Mouse (Mus musculus) C2C12 (cell line): ENCODE results near the gene Zscan4-ps3. TPM values are rescaled to one million over a fixed set of nuclear protein-coding genes. Genes with fewer than 3 reads are reported as not detected.
"Not testable (repeated sequence)": the region's sequence is repeated elsewhere in the genome, so short reads cannot be mapped to it uniquely, and the experiment has no call there.

Source experiments
- H3K27me3 ChIP-seq: one replicate; pipeline ENCODE4 v1.6.1; 2011; ENCODE audit not compliant: control insufficient read depth, insufficient read depth, insufficient read length
- H3K36me3 ChIP-seq: one replicate; pipeline ENCODE4 v1.6.1; 2011; ENCODE audit not compliant: control insufficient read depth, insufficient read depth
- H3K4me3 ChIP-seq: one replicate; pipeline ENCODE4 v1.5.1; 2011; ENCODE audit warnings: mild to moderate bottlenecking, control low read depth; ENCODE audit not compliant: poor library complexity, insufficient read depth, severe bottlenecking
- H3K79me2 ChIP-seq: one replicate; pipeline ENCODE4 v1.6.1; 2011; ENCODE audit not compliant: control insufficient read depth, insufficient read depth
- H3K79me3 ChIP-seq: one replicate; pipeline ENCODE4 v1.6.1; 2011; ENCODE audit warnings: low read depth, control low read depth
- H3ac ChIP-seq: one replicate; pipeline ENCODE3; 2011; ENCODE audit warnings: low read depth; ENCODE audit not compliant: control insufficient read depth, insufficient read length
- long read RNA-seq, 2 experiments: library from polyadenylated mRNA; unstranded; transcript quantifications; one replicate each; pipeline ENCODE4 v2.0.0; 2019 to 2020
- polyA plus RNA-seq: library from polyadenylated mRNA; unstranded; fragments of >200 nt; fragmentation: generic; extraction: Trizol; gene quantifications from one replicate; pipeline ENCODE4 v1.2.1, GENCODE M21; 2012; ENCODE audit warnings: missing spikeins

The Zscan4-ps3 gene
- polyA plus RNA-seq = 0.08 TPM
- long read RNA-seq, experiment 1 = 0 reads
- long read RNA-seq, experiment 2 = 0 reads

DNA sequence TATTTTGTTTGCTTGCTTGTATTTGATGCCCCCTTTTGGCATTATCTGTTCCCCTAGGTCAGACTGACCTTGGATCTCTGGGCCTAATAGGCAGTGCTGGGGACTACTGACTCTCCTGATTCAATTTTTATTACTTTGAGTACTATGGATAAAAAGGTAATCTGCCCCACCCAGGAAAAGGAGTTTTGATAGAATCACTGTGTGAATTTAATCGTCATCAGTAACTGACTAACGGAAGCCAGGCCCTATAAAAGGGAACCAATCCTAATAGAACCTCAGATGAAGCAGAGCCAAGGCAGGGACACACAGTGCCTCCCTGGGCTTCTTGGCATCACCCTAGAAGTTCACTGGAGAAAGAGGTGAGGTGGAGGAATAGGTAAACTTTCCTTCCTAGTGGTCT lies at the start of gene Zscan4-ps3:
Gene Zscan4-ps3, plus strand, starts transcription at position 301 of the 400 bp plus-strand sequence.
- not testable (repeated sequence) for H3K79me2 ChIP-seq, H3K36me3 ChIP-seq, H3ac ChIP-seq

DNA sequence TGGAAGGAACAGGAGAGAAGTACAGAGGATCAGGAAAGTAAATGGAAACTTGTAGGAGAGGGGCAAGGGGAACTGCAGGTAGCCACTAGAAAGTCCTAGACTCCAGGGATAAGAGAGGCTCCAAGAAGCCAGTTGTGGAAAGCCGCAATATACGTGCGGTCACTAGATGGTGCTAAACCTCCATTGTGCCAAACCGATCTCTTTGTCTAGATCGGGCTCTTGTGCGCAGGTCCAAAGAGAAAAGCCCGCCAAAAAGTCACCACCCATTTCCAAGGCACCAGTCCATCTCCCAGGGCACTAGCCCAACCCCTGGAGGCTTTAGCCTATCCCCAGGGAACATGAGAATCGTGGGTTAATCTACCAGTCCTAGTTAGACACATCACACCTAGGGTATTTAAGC lies 8.0 kb downstream of the Zscan4-ps3 start:
- not testable (repeated sequence) for H3K4me3 ChIP-seq, H3K79me3 ChIP-seq, H3ac ChIP-seq, H3K36me3 ChIP-seq, H3K79me2 ChIP-seq, H3K27me3 ChIP-seq

More for the DNA sequence above, at the start of gene Zscan4-ps3:
- H3K27me3 ChIP-seq, H3K79me3 ChIP-seq, H3K4me3 ChIP-seq: not testable (repeated sequence)

Other genes starting within 250 kb of the Zscan4-ps3 start
- gene Zscan4f, start 211.4 kb upstream of the Zscan4-ps3 start, polyA plus RNA-seq = 0.23 TPM
- gene Zscan4-ps2, start 95.0 kb upstream of the Zscan4-ps3 start, polyA plus RNA-seq = 0.05 TPM
- gene Vmn1r72, start 70.8 kb downstream of the Zscan4-ps3 start, polyA plus RNA-seq = not detected
- gene Vmn1r73, start 121.0 kb downstream of the Zscan4-ps3 start, polyA plus RNA-seq = not detected
- gene Vmn1r74, start 224.7 kb downstream of the Zscan4-ps3 start, polyA plus RNA-seq = not detected